Mouse (Mus musculus) thymus, adult 2 months (tissue): ENCODE data around the gene Pdgfc. TPM values are rescaled to one million over a fixed set of nuclear protein-coding genes. Genes with fewer than 3 reads are reported as not detected.

Experiments used
- DNase-seq: peaks from one replicate; pipeline ENCODE4 v3.0.0; 2021
- H3K27ac ChIP-seq: fragments of 200-500 bp; 2 replicates; pipeline ENCODE4 v1.5.1; 2012; ENCODE audit warnings: low read length, control low read depth; ENCODE audit not compliant: control insufficient read depth, insufficient read depth
- H3K27me3 ChIP-seq: fragments of 200-500 bp; 2 replicates; pipeline ENCODE4 v1.6.1; 2012; ENCODE audit warnings: mild to moderate bottlenecking, low read length, moderate library complexity, mixed read lengths; ENCODE audit not compliant: control insufficient read depth, insufficient read depth
- H3K36me3 ChIP-seq: fragments of 200-500 bp; 2 replicates; pipeline ENCODE4 v1.6.1; 2012; ENCODE audit warnings: mild to moderate bottlenecking, low read length, moderate library complexity; ENCODE audit not compliant: control insufficient read depth, insufficient read depth
- H3K4me1 ChIP-seq: fragments of 200-500 bp; replicated peaks from 2 replicates; pipeline ENCODE4 v1.6.1; 2012; ENCODE audit warnings: low read length; ENCODE audit not compliant: control insufficient read depth, insufficient read depth
- H3K4me3 ChIP-seq: fragments of 200-500 bp; 2 replicates; pipeline ENCODE4 v1.5.1; 2012; ENCODE audit warnings: mild to moderate bottlenecking, low read length, control low read depth, moderate library complexity; ENCODE audit not compliant: control insufficient read depth, insufficient read depth
- CTCF ChIP-seq: fragments of 200-500 bp; IDR thresholded peaks from 2 replicates; pipeline ENCODE4 v1.5.1; 2012; ENCODE audit warnings: mild to moderate bottlenecking, control low read depth, low read length, moderate library complexity, borderline replicate concordance; ENCODE audit not compliant: control insufficient read depth, poor library complexity, insufficient read depth; ENCODE audit errors: extremely low read depth
- POLR2A ChIP-seq: fragments of 200-500 bp; IDR thresholded peaks from 2 replicates; pipeline ENCODE4 v1.6.1; 2012; ENCODE audit warnings: mild to moderate bottlenecking, low read length, control low read depth, moderate library complexity; ENCODE audit not compliant: control insufficient read depth, poor library complexity, insufficient read depth; ENCODE audit errors: extremely low read depth
- WGBS: fragments of 180-500 bp; shearing (Covaris S2); methylation state at CpG from one replicate; pipeline ENCODE4 v1.1.7; 2018; 5-methylcytosine and 5-hydroxymethylcytosine counted together
- polyA plus RNA-seq: library from polyadenylated mRNA; depleted of rRNA; stranded (reverse); fragments of >200 nt; gene quantifications from 2 replicates; pipeline ENCODE4 v1.2.3, GENCODE M21; 2012; rRNA removed

Gene Pdgfc
- 1.3 and 1.8 TPM in 2 replicates for polyA plus RNA-seq

DNA sequence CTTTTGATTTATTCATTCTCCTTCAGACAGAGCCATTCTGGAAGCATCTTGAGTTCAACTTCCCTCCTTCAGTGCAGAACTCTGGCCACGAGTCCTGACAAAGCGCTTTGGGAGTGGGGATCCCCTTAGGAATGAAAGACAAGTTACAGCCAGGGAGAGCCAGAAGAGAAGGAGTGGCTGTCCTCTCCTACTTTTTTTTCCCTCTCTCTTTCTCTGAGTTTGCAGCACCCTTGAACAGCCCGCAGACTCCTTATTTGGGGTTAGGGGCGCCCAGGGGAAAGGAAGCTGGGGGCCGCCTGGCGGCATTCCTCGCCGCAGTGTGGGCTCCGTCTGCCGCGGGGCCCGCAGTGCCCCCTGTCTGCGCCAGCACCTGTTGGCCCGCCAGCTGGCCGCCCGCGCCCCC, at the start of gene Pdgfc:
TSS of gene Pdgfc (plus strand) at position 266 of the 403 bp plus-strand sequence.
- peaks cover 7% of the 10 kb centered on the region for H3K4me1 ChIP-seq
- no peak for TF ChIP-seq POLR2A
- no peak for TF ChIP-seq CTCF
- peak within 1 kb of the TSS; percentile 57 for H3K4me3 ChIP-seq
- peak; percentile 37 for DNase-seq
- no peak within 1 kb of the TSS for H3K27ac ChIP-seq
- WGBS, result 5% methylated on average over 17 of the region's 17 CpGs
- H3K27me3 ChIP-seq, result no peaks in the 10 kb centered on the region; the same call in 1 of the 2 replicates
- H3K36me3 ChIP-seq, result no peaks in the 10 kb centered on the region

DNA sequence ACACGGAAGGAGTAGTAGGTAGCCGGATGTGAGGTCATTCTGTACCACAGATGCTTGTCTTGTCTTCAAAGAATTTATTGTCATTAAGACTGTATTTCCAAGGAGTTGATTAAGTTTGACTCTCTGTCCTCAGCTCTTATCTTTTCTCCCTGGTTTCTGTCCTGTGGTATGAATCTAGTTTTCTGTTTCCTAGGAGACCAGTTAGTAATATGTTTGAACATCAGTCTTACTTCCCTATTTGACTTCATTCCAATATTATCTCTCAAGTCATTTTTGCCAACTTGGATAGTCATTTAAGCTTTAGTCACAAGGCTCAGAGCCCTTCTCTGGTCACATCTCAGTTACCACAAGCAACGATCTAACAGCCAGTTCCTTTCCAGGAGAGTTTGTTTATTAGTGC, 27.0 kb upstream of the Pdgfc start:
- 87% methylated on average over 3 of the region's 3 CpGs for WGBS
- H3K27ac ChIP-seq, result no peak overlapping the region

DNA sequence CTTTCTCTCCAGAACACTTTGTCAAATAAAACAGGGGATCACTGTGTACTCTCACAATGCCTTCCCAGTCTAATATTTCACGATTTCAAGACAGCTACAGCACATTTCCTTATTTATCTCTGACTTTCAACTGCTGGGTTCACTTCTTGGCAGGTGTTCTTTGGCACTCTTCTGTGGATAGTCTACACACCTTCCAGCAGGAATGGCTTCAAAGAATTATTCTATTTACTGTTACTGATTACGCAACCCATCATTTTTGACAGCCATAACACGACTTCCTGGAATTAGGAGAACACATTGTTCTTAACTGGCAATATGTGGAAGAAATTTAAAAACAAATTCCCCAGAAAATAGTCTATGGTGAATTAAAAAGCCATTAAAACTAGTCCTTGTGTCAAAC, 26.3 kb upstream of the Pdgfc start:
- Histone ChIP-seq H3K36me3 (no peaks in the 10 kb centered on the region), H3K27ac (no peak overlapping the region), H3K4me1 (no peaks in the 10 kb centered on the region), H3K27me3 (no peaks in the 10 kb centered on the region), H3K4me3 (no peak overlapping the region)
- TF ChIP-seq POLR2A (no peak), CTCF (no peak)
- no peak for DNase-seq
- 78% methylated on average over 3 of the region's 3 CpGs for WGBS

More for the DNA sequence above, 27.0 kb upstream of the Pdgfc start:
- Histone ChIP-seq H3K4me1 (no peaks in the 10 kb centered on the region), H3K27me3 (no peaks in the 10 kb centered on the region), H3K36me3 (no peaks in the 10 kb centered on the region), H3K4me3 (no peak overlapping the region)
- TF ChIP-seq CTCF (no peak), POLR2A (no peak)
- no peak for DNase-seq

DNA sequence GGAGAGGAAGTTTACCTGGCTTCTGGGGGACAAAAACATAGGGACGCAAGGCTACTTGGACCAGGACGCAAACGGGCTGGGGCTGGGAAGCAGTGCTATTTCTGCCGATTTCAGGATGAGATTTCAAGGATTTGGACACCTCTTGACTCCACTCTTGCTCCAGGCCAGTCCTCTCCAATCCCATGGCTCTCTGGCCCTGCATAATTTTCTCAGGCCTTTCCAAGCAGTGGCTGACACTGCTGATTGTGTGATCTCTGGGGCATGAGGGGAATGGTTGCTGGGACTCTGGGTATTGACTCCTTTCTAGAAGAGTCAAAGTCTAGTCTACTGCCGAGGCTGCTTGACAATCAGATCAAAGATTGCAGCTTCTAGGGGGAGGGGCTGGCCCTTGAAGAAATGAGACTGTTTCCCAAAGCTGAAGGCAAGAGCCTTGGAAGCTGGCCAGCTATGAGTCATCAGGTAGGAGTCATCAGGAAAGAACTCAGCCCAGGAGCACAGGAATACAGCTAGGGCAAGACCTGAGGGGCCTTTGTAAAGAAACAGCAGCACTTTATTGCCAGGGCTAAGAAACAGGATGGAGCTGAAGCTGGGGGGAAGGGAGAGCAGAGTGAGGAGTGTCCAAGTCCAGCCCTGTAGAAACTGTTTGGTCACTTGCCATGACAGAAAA, 18.7 kb upstream of the Pdgfc start:
- TF ChIP-seq CTCF (no peak), POLR2A (no peak)
- no peaks in the 10 kb centered on the region for H3K27me3 ChIP-seq
- no peaks in the 10 kb centered on the region for H3K4me1 ChIP-seq
- no peak overlapping the region for H3K27ac ChIP-seq
- 90% methylated on average over 5 of the region's 5 CpGs for WGBS
- no peak for DNase-seq
- H3K4me3 ChIP-seq, result no peak overlapping the region
- no peaks in the 10 kb centered on the region for H3K36me3 ChIP-seq

DNA sequence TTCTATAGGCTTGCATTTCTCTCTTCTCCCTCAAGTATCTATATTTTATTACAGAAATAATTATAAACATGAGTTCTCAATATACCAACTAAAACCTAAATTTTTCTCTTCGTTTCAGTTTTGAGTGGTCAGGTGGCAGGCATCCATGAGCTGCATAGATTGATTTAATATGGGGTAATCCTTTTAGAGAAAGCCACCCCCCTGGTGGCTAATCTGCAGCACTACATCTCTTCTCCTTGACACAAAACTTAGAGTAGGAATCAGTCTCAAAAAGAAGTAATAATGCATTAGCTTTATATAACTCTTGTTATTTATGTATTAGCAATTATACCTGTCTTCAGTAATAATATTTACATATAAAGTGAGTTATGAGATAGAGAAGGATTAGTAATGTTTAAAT, 16.2 kb upstream of the Pdgfc start:
- Histone ChIP-seq H3K36me3 (no peaks in the 10 kb centered on the region), H3K4me1 (no peaks in the 10 kb centered on the region), H3K27me3 (no peaks in the 10 kb centered on the region), H3K27ac (no peak overlapping the region), H3K4me3 (no peak overlapping the region)
- DNase-seq, result no peak
- TF ChIP-seq POLR2A (no peak), CTCF (no peak)
- 23% methylated on average over 1 of the region's 1 CpGs for WGBS

DNA sequence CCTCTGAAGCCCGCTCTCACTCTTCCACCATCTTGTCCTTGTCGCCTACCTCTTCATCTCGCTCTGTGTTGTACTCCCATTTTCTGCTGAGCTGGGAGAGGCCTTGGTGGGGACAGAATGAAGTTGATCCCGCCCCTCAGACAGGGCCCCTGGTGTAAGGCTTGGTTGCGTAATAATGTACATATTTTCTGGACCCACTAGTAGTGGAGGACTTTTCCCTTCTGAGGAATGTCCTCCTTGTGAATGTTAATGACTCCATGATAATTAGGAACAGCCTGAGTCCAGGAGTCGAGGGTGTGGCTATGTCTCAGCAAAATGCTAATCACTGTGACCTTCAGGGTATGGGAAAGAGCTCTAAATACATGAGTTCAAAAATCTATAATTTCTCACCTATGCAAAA, 14.4 kb upstream of the Pdgfc start:
- Histone ChIP-seq H3K4me1 (no peaks in the 10 kb centered on the region), H3K36me3 (no peaks in the 10 kb centered on the region), H3K27me3 (no peaks in the 10 kb centered on the region), H3K27ac (no peak overlapping the region), H3K4me3 (no peak overlapping the region)
- no peak for DNase-seq
- TF ChIP-seq POLR2A (no peak), CTCF (no peak)
- 95% methylated on average over 6 of the region's 6 CpGs for WGBS

DNA sequence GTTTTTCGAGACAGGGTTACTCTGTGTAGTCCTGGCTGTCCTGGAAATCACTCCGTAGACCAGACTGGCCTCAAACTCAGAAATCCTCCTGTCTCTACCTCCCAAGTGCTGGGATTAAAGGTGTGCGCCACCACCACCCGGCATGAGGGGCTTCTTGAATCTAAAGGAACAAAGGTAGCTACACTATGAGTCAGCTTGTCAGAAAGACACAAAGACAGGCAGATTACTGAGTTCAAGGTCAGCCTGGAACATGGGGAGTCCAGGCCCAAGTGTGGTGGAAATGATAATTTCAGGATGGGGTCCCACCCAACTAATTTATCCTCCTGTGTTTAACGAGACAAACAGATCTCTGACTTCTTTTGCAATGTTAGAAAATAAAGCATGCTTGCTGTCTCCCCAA, 13.9 kb upstream of the Pdgfc start:
- no peaks in the 10 kb centered on the region for H3K4me1 ChIP-seq
- H3K27ac ChIP-seq, result no peak overlapping the region
- H3K27me3 ChIP-seq, result no peaks in the 10 kb centered on the region
- TF ChIP-seq POLR2A (no peak), CTCF (no peak)
- DNase-seq, result no peak
- WGBS, result 91% methylated on average over 5 of the region's 5 CpGs
- H3K4me3 ChIP-seq, result no peak overlapping the region
- H3K36me3 ChIP-seq, result no peaks in the 10 kb centered on the region
